Mouse (Mus musculus): ENCODE results near the gene 1700016D06Rik.

1700016D06Rik gene

GRCm38 (mm10) chr8:11636324-11637057 is 64.4 kb downstream of the 1700016D06Rik start:
- in situ Hi-C loops (cut with MboI, MseI) = loop anchor here in 1 of 2 experiments (10.0 kb wide), 1 partner anchor 1662 kb away; the partner anchor contains the start of genes Abhd13 and Lig4

- in situ Hi-C loops (cut with MboI, MseI) = loop anchor here in 1 of 2 experiments (10.0 kb wide), 1 partner anchor 1661 kb away; the partner anchor contains the start of genes Abhd13 and Lig4
These were observed 65.2 kb downstream of the 1700016D06Rik start, which contains the start of gene Ankrd10 for GRCm38 (mm10) chr8:11635611-11636081. Gene Ankrd10 (minus strand): TSS chr8:11635757.

GRCm38 (mm10) chr8:11635012-11635577 is 65.8 kb downstream of the 1700016D06Rik start:
- in situ Hi-C loops (cut with MboI, MseI) = loop anchor here in 1 of 2 experiments (10.0 kb wide), 1 partner anchor 1660 kb away; the partner anchor contains the start of genes Abhd13 and Lig4

GRCm38 (mm10) chr8:11634331-11635011 is 66.4 kb downstream of the 1700016D06Rik start:
- in situ Hi-C loops (cut with MboI, MseI) = loop anchor here in 1 of 2 experiments (10.0 kb wide), 1 partner anchor 1660 kb away; the partner anchor contains the start of genes Abhd13 and Lig4

GRCm38 (mm10) chr8:11633414-11633813 is 67.4 kb downstream of the 1700016D06Rik start:
- in situ Hi-C loops (cut with MboI, MseI) = loop anchor here in 1 of 2 experiments (10.0 kb wide), 1 partner anchor 1659 kb away; the partner anchor contains the start of genes Abhd13 and Lig4

- in situ Hi-C loops (cut with MboI, MseI) = loop anchor here in 1 of 2 experiments (10.0 kb wide), 1 partner anchor 1658 kb away; the partner anchor contains the start of genes Abhd13 and Lig4
These were observed 68.5 kb downstream of the 1700016D06Rik start for GRCm38 (mm10) chr8:11632406-11632805.

GRCm38 (mm10) chr8:11629206-11629605 is 71.7 kb downstream of the 1700016D06Rik start:
- in situ Hi-C loops (cut with MboI, MseI) = no loop called here

GRCm38 (mm10) chr8:11628506-11629132 is 72.2 kb downstream of the 1700016D06Rik start:
- in situ Hi-C loops (cut with MboI, MseI) = no loop called here

GRCm38 (mm10) chr8:11627717-11628116 is 73.1 kb downstream of the 1700016D06Rik start:
- in situ Hi-C loops (cut with MboI, MseI) = no loop called here

GRCm38 (mm10) chr8:11625084-11625483 is 75.8 kb downstream of the 1700016D06Rik start:
- in situ Hi-C loops (cut with MboI, MseI) = no loop called here

- in situ Hi-C loops (cut with MboI, MseI) = loop anchor here (5.0 kb wide), 2 partner anchors 72 to 77 kb away; no protein-coding TSS in a partner anchor
These were observed 81.8 kb downstream of the 1700016D06Rik start for GRCm38 (mm10) chr8:11619091-11619490.

GRCm38 (mm10) chr8:11618063-11618462 is 82.8 kb downstream of the 1700016D06Rik start:
- in situ Hi-C loops (cut with MboI, MseI) = loop anchor here (5.0 kb wide), 2 partner anchors 71 to 76 kb away; no protein-coding TSS in a partner anchor

- in situ Hi-C loops (cut with MboI, MseI) = loop anchor here (5.0 kb wide), 2 partner anchors 69 to 74 kb away; no protein-coding TSS in a partner anchor
These were observed 84.6 kb downstream of the 1700016D06Rik start for GRCm38 (mm10) chr8:11616294-11616693.

GRCm38 (mm10) chr8:11614126-11614835 is 86.6 kb downstream of the 1700016D06Rik start:
- in situ Hi-C loops (cut with MboI, MseI) = no loop called here

- in situ Hi-C loops (cut with MboI, MseI) = no loop called here
These were observed 92.0 kb downstream of the 1700016D06Rik start for GRCm38 (mm10) chr8:11608848-11609247.
